Mouse (Mus musculus) liver, embryonic 14.5 days (tissue): ENCODE results near the gene Bcl3. TPM values are rescaled to one million over a fixed set of nuclear protein-coding genes. Genes with fewer than 3 reads are reported as not detected.
"Not testable (repeated sequence)": the region's sequence is repeated elsewhere in the genome, so short reads cannot be mapped to it uniquely, and the experiment has no call there.

Experiments used
- ATAC-seq: fragments of 200-750 bp; cut with Nextera tagmentation; 2 replicates; pipeline ENCODE4 v1.8.0; 2017; ENCODE audit warnings: moderate number of reproducible peaks, mild to moderate bottlenecking, moderate library complexity; ENCODE audit not compliant: insufficient read depth
- DNase-seq, 3 experiments: peaks; one replicate each; pipeline ENCODE4 v3.0.0-alpha.2; 2012 to 2013; ENCODE audit warnings: low read depth in 3 of 3, low spot score in 3 of 3
- H3K27ac ChIP-seq: fragments of 300-500 bp; sonication (generic); 2 replicates; pipeline ENCODE4 v1.5.1; 2014; ENCODE audit warnings: moderate library complexity, mild to moderate bottlenecking, control low read depth, inconsistent platforms
- H3K27me3 ChIP-seq: fragments of 300-500 bp; sonication (generic); 2 replicates; pipeline ENCODE4 v1.6.1; 2014; ENCODE audit warnings: mild to moderate bottlenecking, low read length, moderate library complexity; ENCODE audit not compliant: control insufficient read depth, insufficient read depth
- H3K36me3 ChIP-seq: fragments of 300-500 bp; sonication (generic); replicated peaks from 2 replicates; pipeline ENCODE4 v1.6.1; 2014; ENCODE audit warnings: low read depth; ENCODE audit not compliant: control insufficient read depth, insufficient read depth
- H3K4me1 ChIP-seq, 2 experiments: fragments of 200-500 bp in 1 of 2; fragments of 300-500 bp in 1 of 2; sonication (generic) in 1 of 2; replicated peaks; 2 replicates each; pipeline ENCODE4 v1.6.1; 2012 to 2014; ENCODE audit warnings: antibody characterized with exemption in 1 of 2, inconsistent platforms in 1 of 2, low read length in 1 of 2; ENCODE audit not compliant: control insufficient read depth in 2 of 2, insufficient read depth in 2 of 2
- H3K4me2 ChIP-seq: fragments of 300-500 bp; sonication (generic); 2 replicates; pipeline ENCODE4 v1.6.1; 2014; ENCODE audit warnings: low read depth, mild to moderate bottlenecking, control low read depth, moderate library complexity
- H3K4me3 ChIP-seq, 2 experiments: fragments of 200-500 bp in 1 of 2; fragments of 300-500 bp in 1 of 2; sonication (generic) in 1 of 2; 2 replicates each; pipeline ENCODE4 v1.5.1; 2012 to 2014; ENCODE audit warnings: low read depth in 2 of 2, low read length in 2 of 2, mild to moderate bottlenecking in 2 of 2, control low read depth in 1 of 2, inconsistent platforms in 1 of 2, moderate library complexity in 1 of 2; ENCODE audit not compliant: insufficient read depth in 1 of 2
- H3K9ac ChIP-seq: fragments of 300-500 bp; sonication (generic); replicated peaks from 2 replicates; pipeline ENCODE4 v1.6.1; 2014; ENCODE audit warnings: mild to moderate bottlenecking, control low read depth, moderate library complexity
- H3K9me3 ChIP-seq: fragments of 300-500 bp; sonication (generic); 2 replicates; pipeline ENCODE4 v1.6.1; 2016; ENCODE audit warnings: low read length, mixed read lengths; ENCODE audit not compliant: control insufficient read depth
- CTCF ChIP-seq: IDR thresholded peaks from 2 replicates; pipeline ENCODE4 v1.5.1; 2016; ENCODE audit warnings: antibody characterized with exemption, low read depth, control low read depth
- EP300 ChIP-seq: IDR thresholded peaks from 2 replicates; pipeline ENCODE4 v1.6.1; 2016; ENCODE audit warnings: antibody characterized with exemption, low read depth
- WGBS: fragments of 180-500 bp; shearing (Covaris S2); extraction: QIAGEN DNeasy Blood & Tissue Kit; methylation state at CpG from one replicate; pipeline ENCODE4 v1.1.7; 2014; ENCODE audit not compliant: insufficient replicate concordance; 5-methylcytosine and 5-hydroxymethylcytosine counted together
- polyA plus RNA-seq, 2 experiments: library from polyadenylated mRNA; depleted of rRNA in 1 of 2; stranded (reverse) in 1 of 2; unstranded in 1 of 2; fragments of >200 nt; fragmentation: Nextera tagmentation in 1 of 2; extraction: Ambion mirVana in 1 of 2; gene quantifications; 2 replicates each; pipeline versions ENCODE4 v1.2.1 to v1.2.3; 2012 to 2014

The Bcl3 gene
- polyA plus RNA-seq, 2 experiments = 3.1 to 3.5 TPM

GRCm38 (mm10) chr7:19795236-19795635 lies 27.3 kb downstream of the Bcl3 start:
- H3K9me3 ChIP-seq = no peaks in the 10 kb centered on the region
- H3K27ac ChIP-seq = no peak overlapping the region
- no peak for DNase-seq
- H3K9ac ChIP-seq = no peak overlapping the region
- 33% methylated on average over 2 of the region's 2 CpGs for WGBS
- H3K4me2 ChIP-seq = no peak overlapping the region
- 0 out of 4 replicates have a peak, but pooled peaks cover 0 to 3% of the 10 kb centered on the region in 2 experiments for H3K4me1 ChIP-seq
- H3K4me3 ChIP-seq = no peak overlapping the region
- peaks cover 12% of the 10 kb centered on the region for H3K27me3 ChIP-seq
- ATAC-seq = no peak
- no peaks in the 10 kb centered on the region for H3K36me3 ChIP-seq
- no peak for TF ChIP-seq EP300
- TF ChIP-seq CTCF = no peak

- H3K27ac ChIP-seq = no peak overlapping the region
- 59% methylated on average over 19 of the region's 19 CpGs for WGBS
- no peak for ATAC-seq
Measured at GRCm38 (mm10) chr7:19792701-19793630, 29.6 kb downstream of the Bcl3 start.

GRCm38 (mm10) chr7:19791504-19791903 lies 31.1 kb downstream of the Bcl3 start:
- not testable (repeated sequence) for H3K36me3 ChIP-seq, H3K9me3 ChIP-seq, H3K27ac ChIP-seq, H3K4me2 ChIP-seq, H3K4me1 ChIP-seq, H3K27me3 ChIP-seq, H3K4me3 ChIP-seq, H3K9ac ChIP-seq, DNase-seq, ATAC-seq
- 71% methylated on average over 2 of the region's 2 CpGs for WGBS

More at GRCm38 (mm10) chr7:19792701-19793630, 29.6 kb downstream of the Bcl3 start:
- no peak for TF ChIP-seq CTCF
- no peak for TF ChIP-seq EP300
- Histone ChIP-seq H3K27me3 (peaks cover 12% of the 10 kb centered on the region), H3K4me3 (no peak overlapping the region), H3K4me2 (no peak overlapping the region), H3K9me3 (no peaks in the 10 kb centered on the region), H3K9ac (no peak overlapping the region), H3K4me1 (0 out of 4 replicates have a peak, but pooled peaks cover 0 to 3% of the 10 kb centered on the region in 2 experiments), H3K36me3 (no peaks in the 10 kb centered on the region)
- no peak for DNase-seq

GRCm38 (mm10) chr7:19789904-19790347 lies 32.6 kb downstream of the Bcl3 start:
- under 1% methylated on average over 19 of the region's 19 CpGs for WGBS
- peak overlapping the region in 1 of 2 experiments; percentile 4; a peak in 1 of 4 replicates for H3K4me3 ChIP-seq
- H3K27ac ChIP-seq = no peak overlapping the region

GRCm38 (mm10) chr7:19785874-19786458 lies 36.6 kb downstream of the Bcl3 start:
- WGBS = 35% methylated on average over 12 of the region's 12 CpGs
- no peak for ATAC-seq

More at GRCm38 (mm10) chr7:19789904-19790347, 32.6 kb downstream of the Bcl3 start:
- peak; percentile 26 to 51 (median 38) for DNase-seq
- Histone ChIP-seq H3K36me3 (no peaks in the 10 kb centered on the region), H3K9ac (no peak overlapping the region), H3K27me3 (no peaks in the 10 kb centered on the region), H3K4me2 (peak overlapping the region; percentile 39), H3K4me1 (0 out of 4 replicates have a peak, but pooled peaks cover 0 to 3% of the 10 kb centered on the region in 2 experiments), H3K9me3 (no peaks in the 10 kb centered on the region)
- ATAC-seq = peak; percentile 55; the same call in 1 of the 2 replicates
- TF ChIP-seq CTCF (peak; percentile 98), EP300 (no peak)

More at GRCm38 (mm10) chr7:19785874-19786458, 36.6 kb downstream of the Bcl3 start:
- H3K9ac ChIP-seq = no peak overlapping the region
- H3K4me3 ChIP-seq = no peak overlapping the region
- H3K27ac ChIP-seq = no peak overlapping the region
- no peak for TF ChIP-seq CTCF
- TF ChIP-seq EP300 = no peak
- H3K36me3 ChIP-seq = no peaks in the 10 kb centered on the region
- no peak overlapping the region for H3K4me2 ChIP-seq
- H3K9me3 ChIP-seq = no peaks in the 10 kb centered on the region
- no peak for DNase-seq
- H3K27me3 ChIP-seq = no peaks in the 10 kb centered on the region
- 0 out of 4 replicates have a peak, but pooled peaks cover 0 to 3% of the 10 kb centered on the region in 2 experiments for H3K4me1 ChIP-seq
